Mouse (Mus musculus): ENCODE data around the gene Rps27l.

Rps27l gene

GRCm38 (mm10) chr9:66920488-66921279, 25.2 kb upstream of the Rps27l start:
- no peak for DNase-seq

GRCm38 (mm10) chr9:66922076-66922475, 23.8 kb upstream of the Rps27l start:
- no peak for DNase-seq

- no peak for DNase-seq
Observed at GRCm38 (mm10) chr9:66925853-66926252, 20.0 kb upstream of the Rps27l start.

- DNase-seq: no peak
Observed at GRCm38 (mm10) chr9:66927696-66928402, 18.0 kb upstream of the Rps27l start.

- DNase-seq: no peak
Observed at GRCm38 (mm10) chr9:66930351-66930750, 15.5 kb upstream of the Rps27l start.

DNA sequence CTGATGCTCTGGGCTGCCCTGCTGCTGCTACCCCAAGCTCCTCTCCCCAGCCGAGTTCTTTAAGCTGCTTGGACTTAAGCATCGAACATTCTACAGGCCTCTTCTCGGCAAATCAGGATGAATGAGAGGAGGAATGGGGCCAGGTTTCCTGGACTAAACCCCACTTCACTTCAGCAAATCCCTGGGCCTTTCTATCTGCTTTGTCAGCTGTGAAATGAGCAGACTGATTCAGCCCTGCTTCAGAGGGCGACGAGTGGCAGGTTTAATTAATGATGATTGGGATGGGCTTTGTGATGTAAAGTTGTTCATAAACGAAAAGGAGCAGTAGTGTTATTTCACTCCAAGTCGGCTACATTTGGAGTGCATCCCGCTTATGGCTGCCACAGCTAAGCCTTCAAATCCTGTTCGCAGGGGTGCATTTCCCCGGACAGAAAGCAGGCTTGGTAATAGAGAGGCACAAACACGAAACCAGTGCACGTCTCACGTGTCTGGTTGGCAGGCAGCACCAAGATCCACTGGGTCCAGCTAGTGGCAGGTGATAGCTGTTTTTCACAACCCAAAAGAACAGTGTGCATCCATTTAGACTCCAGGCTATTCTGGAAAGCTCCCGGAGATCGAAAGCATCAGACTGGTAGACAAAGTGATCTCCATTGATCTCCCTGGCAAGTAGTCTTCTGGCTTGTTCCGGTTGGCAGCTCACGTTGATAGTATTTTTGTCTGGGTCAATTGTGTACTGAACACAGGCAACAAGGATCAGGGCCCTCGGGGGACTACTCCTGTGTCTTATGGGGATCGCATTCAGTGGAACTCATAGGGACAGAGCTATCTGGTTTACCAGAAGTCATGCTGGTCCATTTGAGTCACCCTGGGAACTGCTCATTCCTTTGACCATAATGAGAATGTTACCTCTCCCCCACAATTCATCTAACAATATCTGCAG, 11.7 kb upstream of the Rps27l start:
- no peak for DNase-seq

GRCm38 (mm10) chr9:66937507-66937906, 8.4 kb upstream of the Rps27l start:
- DNase-seq: no peak

- DNase-seq: peak; percentile 55
Observed at GRCm38 (mm10) chr9:66938836-66939235, 7.0 kb upstream of the Rps27l start.

DNA sequence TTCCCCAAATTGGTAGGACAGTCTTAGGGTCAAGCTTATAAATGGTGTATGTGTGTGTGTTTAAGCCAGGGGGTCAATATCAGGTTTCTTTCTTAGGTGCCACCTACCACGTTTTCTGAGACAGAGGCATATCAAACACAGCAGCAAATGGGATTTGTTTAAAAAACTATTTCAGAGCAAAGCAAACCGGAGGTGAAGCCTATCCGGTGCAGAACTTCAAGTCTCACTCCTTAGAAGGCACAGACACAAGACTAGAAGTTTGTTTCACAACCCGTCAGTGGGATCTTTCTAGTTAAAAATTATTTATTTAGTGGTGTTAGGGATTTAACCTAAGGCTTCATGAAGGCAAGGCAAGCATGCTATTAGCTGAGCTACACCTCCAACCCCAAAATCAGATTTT, 725 bp upstream of the Rps27l start:
- no peak for DNase-seq

GRCm38 (mm10) chr9:66948536-66948935, 2.6 kb downstream of the Rps27l start:
- DNase-seq: no peak

DNA sequence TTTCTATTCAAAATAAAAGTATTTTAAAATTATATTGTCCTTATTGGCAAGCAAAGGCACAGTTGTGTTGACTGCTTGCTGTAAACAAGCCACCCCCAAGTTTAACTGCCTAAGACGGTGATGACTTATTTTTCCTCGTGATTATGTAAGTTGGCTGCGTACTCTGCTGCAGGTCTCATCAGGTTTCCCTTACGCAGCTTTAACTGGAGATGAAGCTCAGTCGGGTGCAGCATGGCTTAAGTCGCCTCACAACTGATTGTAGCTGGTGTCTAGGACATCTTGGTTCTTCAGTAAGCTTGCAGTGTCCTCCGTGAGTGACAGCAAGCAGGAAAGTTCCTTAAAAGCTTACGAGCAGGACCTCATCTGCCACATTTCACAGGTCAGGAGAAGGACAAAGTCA, 6.4 kb downstream of the Rps27l start:
- no peak for DNase-seq

DNA sequence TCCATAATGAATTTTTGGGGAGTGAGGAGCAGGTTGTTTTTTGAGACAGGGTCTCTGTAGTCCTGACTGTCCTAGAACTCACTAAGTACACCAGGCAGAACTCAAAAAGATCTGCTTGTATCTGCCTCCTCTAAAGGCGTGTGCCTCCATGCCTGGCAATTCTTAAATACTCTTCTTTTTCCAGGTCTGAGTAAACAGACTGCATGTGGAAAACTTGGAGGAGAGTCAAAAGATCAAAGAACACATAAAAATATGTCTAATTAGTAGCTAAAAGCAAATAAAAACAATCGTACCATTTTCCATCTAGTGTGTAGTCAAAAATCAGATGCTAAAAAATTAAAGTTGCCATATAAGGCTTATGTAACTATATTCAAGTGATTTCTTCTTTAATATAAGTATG, 7.0 kb downstream of the Rps27l start:
- DNase-seq: no peak

DNA sequence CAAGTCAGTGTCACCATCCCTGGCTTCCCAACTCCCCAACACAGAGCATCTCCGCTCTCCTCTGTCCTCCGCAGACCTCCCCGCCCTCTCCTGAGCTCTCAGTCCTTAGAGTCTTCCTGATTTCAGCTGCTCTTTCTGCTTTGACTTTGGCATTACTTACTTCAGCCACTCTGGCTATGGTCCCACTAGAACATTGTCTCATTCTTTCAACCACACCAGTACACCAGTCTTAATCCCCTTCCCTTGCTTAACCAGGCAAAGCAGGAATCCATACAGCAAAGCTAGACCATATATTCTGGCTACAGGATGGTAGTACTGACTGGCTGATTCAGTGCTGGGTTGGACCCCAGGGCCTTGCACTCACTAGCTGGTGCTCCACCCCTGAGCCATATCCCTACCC, 11.6 kb downstream of the Rps27l start:
- no peak for DNase-seq

DNA sequence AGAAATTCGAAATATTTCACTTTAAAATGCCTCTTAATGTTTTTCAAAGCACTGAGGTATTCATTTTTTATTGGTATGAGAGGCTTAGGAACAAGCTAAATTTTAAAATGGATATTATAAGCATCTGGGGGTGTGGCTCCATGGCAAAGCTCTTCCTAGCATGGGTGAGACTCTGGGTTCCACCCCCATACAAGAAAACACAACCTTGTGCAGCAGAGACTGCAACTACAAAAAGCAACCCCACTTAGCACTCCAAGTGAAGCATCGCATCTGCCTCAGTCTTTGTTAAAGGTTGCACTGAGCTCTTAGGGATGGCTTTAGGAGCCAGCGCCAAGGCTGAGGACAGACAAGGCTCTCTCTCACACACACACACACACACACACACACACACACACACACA, 15.6 kb downstream of the Rps27l start:
- no peak for DNase-seq

- no peak for DNase-seq
Observed at GRCm38 (mm10) chr9:66967492-66967891, 21.6 kb downstream of the Rps27l start.

DNA sequence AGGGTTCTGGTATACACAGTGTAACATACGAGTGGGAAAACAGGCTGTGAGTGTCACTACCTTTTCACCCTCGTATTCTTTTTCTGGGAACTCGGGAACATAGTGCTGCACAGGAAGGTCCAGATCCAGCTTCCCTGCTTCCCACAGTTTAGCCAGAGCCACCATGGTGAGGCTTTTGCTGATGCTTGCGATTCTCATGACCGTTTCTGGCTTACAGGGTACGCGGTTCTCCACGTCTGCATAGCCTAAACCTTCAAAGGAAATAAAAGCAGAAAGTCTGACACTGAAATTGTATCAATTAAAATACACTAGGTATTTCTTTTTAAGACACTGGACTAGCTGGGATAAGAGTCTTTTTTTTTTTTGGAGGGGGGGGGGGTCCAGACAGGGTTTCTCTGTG, 25.2 kb downstream of the Rps27l start:
- DNase-seq: no peak

DNA sequence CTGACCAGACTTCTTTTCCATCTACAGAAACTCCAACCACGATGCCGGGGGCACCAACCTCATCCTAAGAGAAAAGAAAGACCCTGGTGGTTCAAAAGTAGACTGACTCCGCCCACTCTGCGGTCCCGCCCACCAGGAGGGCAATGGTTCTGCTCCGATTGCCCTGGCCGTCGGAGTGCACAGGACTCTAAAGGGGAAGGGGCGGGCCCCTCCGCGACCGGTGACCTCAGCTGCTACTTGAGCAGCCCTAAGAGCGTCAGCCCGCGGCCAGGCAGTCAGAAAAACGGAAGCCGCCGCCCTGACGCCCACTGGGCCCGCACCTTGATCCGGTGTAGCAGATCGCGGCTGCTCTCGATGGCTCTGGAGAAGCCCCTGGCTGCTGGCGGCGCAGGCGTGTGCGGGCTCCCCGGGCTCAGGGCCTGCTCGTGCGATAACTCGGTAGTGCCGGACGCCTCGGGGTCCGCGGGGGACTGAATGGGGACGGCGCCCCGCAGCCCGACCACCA, 28.9 kb downstream of the Rps27l start:
- peak; percentile 55 for DNase-seq

- peak; percentile 97 for DNase-seq
Observed at GRCm38 (mm10) chr9:66975239-66975645, 29.4 kb downstream of the Rps27l start, which contains the start of gene Lactb. Gene Lactb (minus strand): TSS chr9:66975484.

DNA sequence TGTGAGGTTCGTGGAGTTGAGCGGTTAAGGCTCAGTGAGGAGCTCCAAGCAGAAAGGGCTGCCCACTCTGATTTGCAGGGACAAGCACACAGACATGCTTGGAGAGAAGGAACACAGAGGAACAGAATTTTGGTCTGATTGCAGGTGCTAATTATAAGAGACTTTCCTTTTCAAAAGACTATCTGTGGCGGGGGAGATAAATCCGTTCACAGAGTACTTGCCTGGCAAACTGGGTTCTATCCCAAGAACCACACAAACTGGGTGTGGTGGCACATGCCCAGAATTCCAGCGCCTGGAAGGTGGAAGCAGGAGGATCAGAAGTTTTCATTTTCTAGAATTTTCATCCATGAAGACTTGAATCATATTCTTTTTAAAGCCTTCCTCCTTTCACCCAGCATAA, 31.2 kb downstream of the Rps27l start:
- no peak for DNase-seq

GRCm38 (mm10) chr9:66977982-66978381, 32.1 kb downstream of the Rps27l start:
- peak; percentile 64 for DNase-seq

GRCm38 (mm10) chr9:66978468-66978867, 32.6 kb downstream of the Rps27l start:
- no peak for DNase-seq

GRCm38 (mm10) chr9:66980458-66980857, 34.6 kb downstream of the Rps27l start:
- DNase-seq: no peak

GRCm38 (mm10) chr9:66982085-66982484, 36.2 kb downstream of the Rps27l start:
- no peak for DNase-seq

Data from right cerebral cortex, adult 18-20 months (tissue).